Mouse (Mus musculus) yolk sac, embryonic 10.5 days (tissue): ENCODE measurements around the gene E130116L18Rik.
"Not testable (repeated sequence)": the region's sequence is repeated elsewhere in the genome, so short reads cannot be mapped to it uniquely, and the experiment has no call there.

Source experiments
- DNase-seq: peaks from one replicate; pipeline ENCODE4 v3.0.0-alpha.2; 2017; ENCODE audit warnings: low spot score

E130116L18Rik gene

GRCm38 (mm10) chr5:25222752-25223702 is at the start of gene E130116L18Rik:
TSS of gene E130116L18Rik (minus strand) at chr5:25223153.
- DNase-seq = peak; percentile 85

- no peak for DNase-seq
Observed at GRCm38 (mm10) chr5:25268258-25268888, 45.4 kb upstream of the E130116L18Rik start.

- no peak for DNase-seq
Observed at GRCm38 (mm10) chr5:25262266-25262665, 39.3 kb upstream of the E130116L18Rik start.

GRCm38 (mm10) chr5:25261452-25261851 is 38.5 kb upstream of the E130116L18Rik start:
- DNase-seq = no peak

- no peak for DNase-seq
Observed at GRCm38 (mm10) chr5:25256686-25257085, 33.7 kb upstream of the E130116L18Rik start.

GRCm38 (mm10) chr5:25254491-25254890 is 31.5 kb upstream of the E130116L18Rik start:
- DNase-seq = no peak

GRCm38 (mm10) chr5:25252825-25253544 is 30.0 kb upstream of the E130116L18Rik start:
- DNase-seq = peak; percentile 48

GRCm38 (mm10) chr5:25252423-25252822 is 29.5 kb upstream of the E130116L18Rik start:
- peak; percentile 69 for DNase-seq

GRCm38 (mm10) chr5:25247036-25247435 is 24.1 kb upstream of the E130116L18Rik start:
- peak; percentile 64 for DNase-seq

- no peak for DNase-seq
Observed at GRCm38 (mm10) chr5:25246473-25246865, 23.5 kb upstream of the E130116L18Rik start.

GRCm38 (mm10) chr5:25245806-25246472 is 23.0 kb upstream of the E130116L18Rik start:
- no peak for DNase-seq

GRCm38 (mm10) chr5:25243101-25243500 is 20.1 kb upstream of the E130116L18Rik start:
- no peak for DNase-seq

GRCm38 (mm10) chr5:25224377-25224776 is 1.4 kb upstream of the E130116L18Rik start:
- DNase-seq = not testable (repeated sequence)

- no peak for DNase-seq
Observed at GRCm38 (mm10) chr5:25221604-25222003, 1.3 kb downstream of the E130116L18Rik start, which contains the start of gene Galnt11. TSS of gene Galnt11 (plus strand) at chr5:25221904.

- DNase-seq = no peak
Observed at GRCm38 (mm10) chr5:25215006-25215405, 7.9 kb downstream of the E130116L18Rik start.

- DNase-seq = not testable (repeated sequence)
Observed at GRCm38 (mm10) chr5:25213216-25213615, 9.7 kb downstream of the E130116L18Rik start.

- no peak for DNase-seq
Observed at GRCm38 (mm10) chr5:25211872-25212271, 11.1 kb downstream of the E130116L18Rik start.

- no peak for DNase-seq
Observed at GRCm38 (mm10) chr5:25190521-25190920, 32.4 kb downstream of the E130116L18Rik start.

GRCm38 (mm10) chr5:25188802-25189201 is 34.2 kb downstream of the E130116L18Rik start:
- peak; percentile 26 for DNase-seq

- DNase-seq = no peak
Observed at GRCm38 (mm10) chr5:25187727-25188126, 35.2 kb downstream of the E130116L18Rik start.

GRCm38 (mm10) chr5:25184594-25184993 is 38.4 kb downstream of the E130116L18Rik start:
- DNase-seq = no peak

GRCm38 (mm10) chr5:25183595-25183994 is 39.4 kb downstream of the E130116L18Rik start:
- no peak for DNase-seq
